Mouse (Mus musculus): ENCODE measurements around the gene Lrtm1.

Lrtm1 gene

GRCm38 (mm10) chr14:29017883-29018282, at the start of gene Lrtm1:
Gene Lrtm1 (plus strand): TSS chr14:29018208.
- no peak for DNase-seq (ENCODE audit: low read depth, low spot score)

GRCm38 (mm10) chr14:28969247-28969646, 48.8 kb upstream of the Lrtm1 start:
- no peak for DNase-seq (ENCODE audit: low read depth, low spot score)

- no peak for DNase-seq (ENCODE audit: low read depth, low spot score)
Observed at GRCm38 (mm10) chr14:28972620-28973019, 45.4 kb upstream of the Lrtm1 start.

- no peak for DNase-seq (ENCODE audit: low read depth, low spot score)
Observed at GRCm38 (mm10) chr14:28979230-28979629, 38.8 kb upstream of the Lrtm1 start.

GRCm38 (mm10) chr14:28980482-28980881, 37.5 kb upstream of the Lrtm1 start:
- no peak for DNase-seq (ENCODE audit: low read depth, low spot score)

GRCm38 (mm10) chr14:28984276-28984675, 33.7 kb upstream of the Lrtm1 start:
- no peak for DNase-seq (ENCODE audit: low read depth, low spot score)

- no peak for DNase-seq (ENCODE audit: low read depth, low spot score)
Observed at GRCm38 (mm10) chr14:28988211-28988900, 29.7 kb upstream of the Lrtm1 start.

- DNase-seq (ENCODE audit: low read depth, low spot score): no peak
Observed at GRCm38 (mm10) chr14:28996569-28996968, 21.4 kb upstream of the Lrtm1 start.

- DNase-seq (ENCODE audit: low read depth, low spot score): no peak
Observed at GRCm38 (mm10) chr14:29005228-29005840, 12.7 kb upstream of the Lrtm1 start.

GRCm38 (mm10) chr14:29009644-29010043, 8.4 kb upstream of the Lrtm1 start:
- no peak for DNase-seq (ENCODE audit: low read depth, low spot score)

GRCm38 (mm10) chr14:29013161-29013560, 4.8 kb upstream of the Lrtm1 start:
- no peak for DNase-seq (ENCODE audit: low read depth, low spot score)

- DNase-seq (ENCODE audit: low read depth, low spot score): no peak
Observed at GRCm38 (mm10) chr14:29014680-29015079, 3.3 kb upstream of the Lrtm1 start.

GRCm38 (mm10) chr14:29015896-29016295, 2.1 kb upstream of the Lrtm1 start:
- DNase-seq (ENCODE audit: low read depth, low spot score): no peak

- no peak for DNase-seq (ENCODE audit: low read depth, low spot score)
Observed at GRCm38 (mm10) chr14:29018316-29019000, 450 bp downstream of the Lrtm1 start.

GRCm38 (mm10) chr14:29021295-29021694, 3.3 kb downstream of the Lrtm1 start:
- no peak for DNase-seq (ENCODE audit: low read depth, low spot score)

- DNase-seq (ENCODE audit: low read depth, low spot score): no peak
Observed at GRCm38 (mm10) chr14:29023246-29023645, 5.2 kb downstream of the Lrtm1 start.

GRCm38 (mm10) chr14:29025335-29025734, 7.3 kb downstream of the Lrtm1 start:
- no peak for DNase-seq (ENCODE audit: low read depth, low spot score)

GRCm38 (mm10) chr14:29027276-29027675, 9.3 kb downstream of the Lrtm1 start:
- DNase-seq (ENCODE audit: low read depth, low spot score): no peak

- no peak for DNase-seq (ENCODE audit: low read depth, low spot score)
Observed at GRCm38 (mm10) chr14:29028391-29029106, 10.5 kb downstream of the Lrtm1 start.

GRCm38 (mm10) chr14:29029107-29029469, 11.1 kb downstream of the Lrtm1 start:
- no peak for DNase-seq (ENCODE audit: low read depth, low spot score)

GRCm38 (mm10) chr14:29029896-29030420, 11.9 kb downstream of the Lrtm1 start:
- DNase-seq (ENCODE audit: low read depth, low spot score): no peak

- DNase-seq (ENCODE audit: low read depth, low spot score): no peak
Observed at GRCm38 (mm10) chr14:29030519-29030918, 12.5 kb downstream of the Lrtm1 start.

All from c-Kit-negative CD71-positive TER-119-positive erythroid progenitor cells, embryonic 14.5 days (primary cell).